Mouse (Mus musculus): ENCODE results near the gene Hoxb5.

DNA sequence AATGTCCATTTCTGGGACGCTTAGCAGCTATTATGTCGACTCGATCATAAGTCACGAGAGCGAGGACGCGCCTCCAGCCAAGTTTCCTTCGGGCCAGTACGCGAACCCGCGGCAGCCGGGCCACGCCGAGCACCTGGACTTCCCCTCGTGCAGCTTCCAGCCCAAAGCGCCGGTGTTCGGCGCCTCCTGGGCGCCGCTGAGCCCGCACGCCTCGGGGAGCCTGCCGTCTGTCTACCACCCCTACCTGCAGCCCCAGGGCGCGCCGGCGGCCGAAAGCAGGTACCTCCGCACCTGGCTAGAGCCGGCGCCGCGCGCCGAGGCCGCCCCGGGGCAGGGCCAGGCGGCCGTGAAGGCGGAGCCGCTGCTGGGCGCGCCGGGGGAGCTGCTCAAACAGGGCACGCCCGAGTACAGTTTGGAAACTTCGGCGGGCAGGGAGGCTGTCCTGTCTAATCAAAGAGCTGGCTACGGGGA is 31.6 kb upstream of the Hoxb5 start:
- no peak for TF ChIP-seq TCF12 (IDR thresholded peaks at IDR 0.05; ENCODE audit: insufficient read depth, poor library complexity, severe bottlenecking)
- no peak for TF ChIP-seq MAX (IDR thresholded peaks at IDR 0.05; ENCODE audit: low read depth)
- no peak for TF ChIP-seq POLR2A (IDR thresholded peaks at IDR 0.05; ENCODE audit: insufficient read length, low read depth)
- TF ChIP-seq CEBPB (IDR thresholded peaks at IDR 0.05; ENCODE audit: insufficient read depth, poor library complexity, severe bottlenecking): no peak
- no peak for TF ChIP-seq E2F4 (IDR thresholded peaks at IDR 0.05; ENCODE audit: insufficient read depth)
- TF ChIP-seq TCF3 (IDR thresholded peaks at IDR 0.05; ENCODE audit: insufficient read length, low read depth): no peak
- TF ChIP-seq MYOD1 (IDR thresholded peaks at IDR 0.05; ENCODE audit: control insufficient read depth in 1 of 3, insufficient read length in 2 of 3, low read depth in 2 of 3): no peak
- no peak for TF ChIP-seq REST (IDR thresholded peaks at IDR 0.05; ENCODE audit: insufficient read depth, insufficient read length)

Data from myocyte (in vitro differentiated cells).